Mouse (Mus musculus) spleen, adult 2 months (tissue): ENCODE results near the gene Tubd1.

Experiments
- CTCF ChIP-seq: fragments of 200-500 bp; IDR thresholded peaks from 2 replicates; pipeline ENCODE4 v1.5.1; 2011; ENCODE audit warnings: mild to moderate bottlenecking, inconsistent platforms; ENCODE audit not compliant: insufficient read depth, insufficient read length, insufficient replicate concordance; ENCODE audit errors: extremely low read depth
- POLR2A ChIP-seq: fragments of 200-500 bp; IDR thresholded peaks from 2 replicates; pipeline ENCODE4 v1.6.1; 2011; ENCODE audit warnings: low read depth, low read length, inconsistent platforms

DNA sequence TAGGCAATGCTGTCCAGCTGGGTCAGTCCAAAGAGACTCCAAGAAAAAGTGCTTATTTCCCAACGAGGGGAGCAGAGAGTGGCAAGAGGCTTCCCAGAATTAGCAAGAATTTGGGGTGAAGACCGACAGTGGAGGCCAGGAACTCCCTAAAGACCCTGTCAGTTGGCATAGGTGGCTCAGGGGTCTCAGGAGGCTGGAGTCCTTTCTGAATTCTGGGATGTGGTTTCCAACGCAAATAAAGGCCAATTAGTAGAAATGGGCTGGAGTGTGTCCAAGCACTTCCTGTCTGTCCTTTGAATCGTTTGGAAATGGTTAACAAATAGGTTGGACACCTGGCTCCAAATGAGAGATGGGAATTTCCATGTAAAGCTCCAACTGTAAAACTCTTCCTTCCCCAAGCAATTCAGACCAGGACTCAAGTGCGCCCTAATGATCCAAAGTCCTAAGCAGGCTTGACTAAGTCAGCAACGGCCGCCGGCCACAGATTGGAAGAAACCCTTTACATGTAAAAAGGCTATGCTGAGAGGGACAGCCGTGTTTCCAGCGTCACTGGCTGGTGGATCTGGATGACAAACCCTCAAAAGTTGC is 35.0 kb downstream of the Tubd1 start:
- TF ChIP-seq POLR2A: no peak
- no peak for TF ChIP-seq CTCF
